Comparison of ENCODE assay signal across 8 mouse cellular contexts in genomic region chr8:84834866-84835855, GRCm38 (mm10). TPM values are rescaled to one million over a fixed set of nuclear protein-coding genes. Genes with fewer than 3 reads are reported as not detected.
DNase-seq lines count a peak whose midpoint lies in the region; ATAC-seq lines count a peak whose summit lies in the region.

No protein-coding gene starts in this region.

- H3K36me3 ChIP-seq in heart, embryonic 10.5 days: peaks cover 50% of the 10 kb centered on the region
- H3K36me3 ChIP-seq in midbrain, embryonic 15.5 days (replicated peaks): peaks cover 41% of the 10 kb centered on the region

- H3K9me3 ChIP-seq in heart, embryonic 10.5 days: no peaks in the 10 kb centered on the region
- no peaks in the 10 kb centered on the region for H3K9me3 ChIP-seq in midbrain, embryonic 15.5 days

- no peak overlapping the region for H3K27ac ChIP-seq in heart, embryonic 10.5 days
- 0 out of 2 replicates have a peak overlapping the region, but pooled peaks have one; percentile 46 for H3K27ac ChIP-seq in midbrain, embryonic 15.5 days

- no peak overlapping the region for H3K4me2 ChIP-seq in midbrain, embryonic 15.5 days

- H3K9ac ChIP-seq in midbrain, embryonic 15.5 days: no peak overlapping the region

- peaks cover 39% of the 10 kb centered on the region for H3K4me1 ChIP-seq in heart, embryonic 10.5 days
- H3K4me1 ChIP-seq in midbrain, embryonic 15.5 days: peaks cover 26% of the 10 kb centered on the region

- DNase-seq in heart, postnatal 10 days: peak; percentile 72 to 77
- DNase-seq in heart, embryonic 10.5 days (ENCODE audit: low spot score): no peak
- DNase-seq in NIH3T3 (ENCODE audit: low read depth): peak; percentile 31
- DNase-seq in cerebellum, postnatal 25 days: peak; percentile 91 to 93
- DNase-seq in layer of hippocampus, adult 18-20 months (ENCODE audit: low spot score in 2 of 2): peak; percentile 87 to 93
- DNase-seq in urinary bladder, postnatal 10 days (ENCODE audit: low spot score): no peak
- DNase-seq in thymus, postnatal 25 days: no peak

- WGBS in heart, embryonic 10.5 days: 83% methylated on average over 10 of the region's 10 CpGs
- 78% methylated on average over 10 of the region's 10 CpGs for WGBS in midbrain, embryonic 15.5 days

- ATAC-seq in midbrain, embryonic 15.5 days (replicated peaks): no peak

- no peak overlapping the region for H3K4me3 ChIP-seq in heart, embryonic 10.5 days
- no peak overlapping the region for H3K4me3 ChIP-seq in midbrain, embryonic 15.5 days

- H3K27me3 ChIP-seq in heart, embryonic 10.5 days (ENCODE audit: insufficient read depth, poor library complexity, severe bottlenecking): no peaks in the 10 kb centered on the region
- H3K27me3 ChIP-seq in midbrain, embryonic 15.5 days (replicated peaks): no peaks in the 10 kb centered on the region

- intact Hi-C loops in heart, postnatal 10 days (cut with DNase I): no loop called here

RNA-seq across cellular contexts. Expression of gene Gadd45gip1, which starts 3.8 kb away (rescaled TPM):
- 10 to 100 TPM; 23.7 to 25.0 TPM for total RNA-seq in heart, postnatal 10 days (2021)
- polyA plus RNA-seq in heart, embryonic 10.5 days (2016; fragmentation: Nextera tagmentation; extraction: Ambion mirVana): 57.3 and 60.5 TPM in 2 replicates
- total RNA-seq in layer of hippocampus, adult 18-20 months (2021): 10 to 100 TPM; 27.3 to 27.4 TPM
- polyA plus RNA-seq in midbrain, embryonic 15.5 days (2015; fragmentation: Nextera tagmentation; extraction: Ambion mirVana): 35.5 and 36.1 TPM in 2 replicates

RNA-seq across cellular contexts. Expression of gene Rad23a, which starts 5.3 kb away (rescaled TPM):
- total RNA-seq in heart, postnatal 10 days (2021): 10 to 100 TPM; 77.8 to 88.5 TPM
- 137 and 154 TPM in 2 replicates for polyA plus RNA-seq in heart, embryonic 10.5 days (2016; fragmentation: Nextera tagmentation; extraction: Ambion mirVana)
- total RNA-seq in layer of hippocampus, adult 18-20 months (2021): 10 to 100 TPM; 63.8 to 77.0 TPM
- 88.2 and 91.7 TPM in 2 replicates for polyA plus RNA-seq in midbrain, embryonic 15.5 days (2015; fragmentation: Nextera tagmentation; extraction: Ambion mirVana)

RNA-seq across cellular contexts. Expression of gene Calr, which starts 11.6 kb away (rescaled TPM):
- total RNA-seq in heart, postnatal 10 days (2021): 100 to 1,000 TPM; 275 to 333 TPM
- polyA plus RNA-seq in heart, embryonic 10.5 days (2016; fragmentation: Nextera tagmentation; extraction: Ambion mirVana): 881 and 1,047 TPM in 2 replicates
- total RNA-seq in layer of hippocampus, adult 18-20 months (2021): 100 to 1,000 TPM; 506 to 521 TPM
- polyA plus RNA-seq in midbrain, embryonic 15.5 days (2015; fragmentation: Nextera tagmentation; extraction: Ambion mirVana): 669 and 673 TPM in 2 replicates

RNA-seq across cellular contexts. Expression of gene Dand5, which starts 12.5 kb away (rescaled TPM):
- 1 to 10 TPM; 3.1 to 3.8 TPM for total RNA-seq in heart, postnatal 10 days (2021)
- 5.3 TPM in 2 replicates for polyA plus RNA-seq in heart, embryonic 10.5 days (2016; fragmentation: Nextera tagmentation; extraction: Ambion mirVana)
- 10 to 100 TPM; 10.7 to 10.9 TPM for total RNA-seq in layer of hippocampus, adult 18-20 months (2021)
- polyA plus RNA-seq in midbrain, embryonic 15.5 days (2015; fragmentation: Nextera tagmentation; extraction: Ambion mirVana): 12.3 and 13.4 TPM in 2 replicates

RNA-seq across cellular contexts. Expression of gene Farsa, which starts 21.6 kb away (rescaled TPM):
- 10 to 100 TPM; 31.7 to 32.5 TPM for total RNA-seq in heart, postnatal 10 days (2021)
- 80.8 and 108 TPM in 2 replicates for polyA plus RNA-seq in heart, embryonic 10.5 days (2016; fragmentation: Nextera tagmentation; extraction: Ambion mirVana)
- 10 to 100 TPM; 48.8 to 50.1 TPM for total RNA-seq in layer of hippocampus, adult 18-20 months (2021)
- 126 and 127 TPM in 2 replicates for polyA plus RNA-seq in midbrain, embryonic 15.5 days (2015; fragmentation: Nextera tagmentation; extraction: Ambion mirVana)

Comparison
In these comparisons a context has a peak if more than half of its experiments do, and no peak if none do; other contexts are left out.
1. DNase-seq: peak in heart, postnatal 10 days (2 of 2), NIH3T3 (single experiment), cerebellum, postnatal 25 days (2 of 2) and layer of hippocampus, adult 18-20 months (2 of 2); none in heart, embryonic 10.5 days (single experiment), urinary bladder, postnatal 10 days (single experiment) and thymus, postnatal 25 days (single experiment).